Mouse (Mus musculus): Measurements from ENCODE around the gene Itga7. TPM values are rescaled to one million over a fixed set of nuclear protein-coding genes. Genes with fewer than 3 reads are reported as not detected.
"Not testable (repeated sequence)": the region's sequence is repeated elsewhere in the genome, so short reads cannot be mapped to it uniquely, and the experiment has no call there.

Itga7 gene
- total RNA-seq, 2 experiments from 2014 or later = 8.9 to 9.1 TPM

GRCm38 (mm10) chr10:128976395-128976794, 42.8 kb downstream of the Itga7 start:
- no peak for DNase-seq
- intact Hi-C loops (cut with DNase I) = loop anchor here (10.0 kb wide), 1 partner anchor 132 kb away; no protein-coding TSS in a partner anchor

GRCm38 (mm10) chr10:128977522-128978114, 44.0 kb downstream of the Itga7 start:
- intact Hi-C loops (cut with DNase I) = loop anchor here (10.0 kb wide), 1 partner anchor 133 kb away; no protein-coding TSS in a partner anchor

DNA sequence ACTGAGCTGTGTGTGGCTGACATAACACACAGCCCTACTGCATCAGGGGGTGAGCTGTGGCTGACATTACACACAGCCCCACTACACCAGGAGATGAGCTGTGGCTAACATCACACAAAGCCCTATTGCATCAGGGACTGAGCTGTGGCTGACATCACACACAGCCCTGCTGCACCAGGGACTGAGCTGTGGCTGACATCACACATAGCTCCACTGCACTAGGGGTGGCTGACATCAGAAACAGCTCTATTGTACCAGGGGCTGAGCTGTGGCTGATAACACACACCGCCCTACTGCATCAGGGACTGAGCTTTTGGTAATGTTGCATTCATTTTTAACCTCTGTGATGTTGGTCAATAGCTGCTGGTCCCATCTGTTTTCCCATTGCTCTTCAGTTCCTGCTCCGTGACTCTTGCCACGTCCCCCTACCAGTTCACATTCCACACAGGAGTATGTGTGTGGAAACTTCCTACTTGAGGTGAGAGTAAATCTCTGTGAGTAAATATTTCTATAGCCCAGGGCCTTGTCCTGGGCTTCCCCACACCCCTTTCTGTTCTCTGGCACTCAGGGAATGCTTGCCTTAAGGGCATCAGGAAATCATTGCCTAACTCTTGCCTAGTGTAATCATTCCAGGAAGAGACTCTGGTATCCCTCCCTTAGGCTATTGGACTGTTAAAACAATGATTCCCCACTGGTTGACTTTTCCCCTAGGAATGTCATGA, 47.2 kb downstream of the Itga7 start:
- DNase-seq = no peak
- intact Hi-C loops (cut with DNase I) = no loop called here

More at GRCm38 (mm10) chr10:128977522-128978114, 44.0 kb downstream of the Itga7 start:
- peak; percentile 66 for DNase-seq

DNA sequence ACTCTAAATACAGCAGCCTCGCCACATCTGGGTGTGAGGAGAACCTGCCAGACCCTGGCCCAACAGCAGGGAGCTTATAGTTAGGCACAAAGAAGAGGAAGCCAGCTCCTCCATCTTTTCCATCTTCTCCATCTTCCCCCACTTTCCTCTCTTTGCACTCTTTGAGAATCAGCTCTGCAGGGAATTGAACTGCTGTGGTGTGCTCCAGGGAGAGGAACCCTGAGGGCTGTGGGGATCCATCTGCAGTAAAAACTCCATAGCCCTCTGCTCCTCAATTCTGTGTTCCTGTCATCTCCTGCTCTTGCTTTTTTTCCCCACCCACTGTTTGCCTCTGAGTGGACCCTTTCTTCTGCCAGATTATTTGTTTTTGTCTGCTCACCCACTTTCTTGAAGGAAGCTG, 55.5 kb downstream of the Itga7 start, which contains the start of gene Olfr9:
TSS of gene Olfr9 (plus strand) at position 301 of the 400 bp plus-strand sequence.
- intact Hi-C loops (cut with DNase I); DNase-seq: not testable (repeated sequence)

GRCm38 (mm10) chr10:128990129-128990850, 56.7 kb downstream of the Itga7 start:
- DNase-seq; intact Hi-C loops (cut with DNase I): not testable (repeated sequence)

GRCm38 (mm10) chr10:128990994-128991393, 57.4 kb downstream of the Itga7 start:
- intact Hi-C loops (cut with DNase I) = no loop called here
- DNase-seq = no peak

GRCm38 (mm10) chr10:128995796-128996195, 62.2 kb downstream of the Itga7 start:
- no peak for DNase-seq
- intact Hi-C loops (cut with DNase I) = no loop called here

DNA sequence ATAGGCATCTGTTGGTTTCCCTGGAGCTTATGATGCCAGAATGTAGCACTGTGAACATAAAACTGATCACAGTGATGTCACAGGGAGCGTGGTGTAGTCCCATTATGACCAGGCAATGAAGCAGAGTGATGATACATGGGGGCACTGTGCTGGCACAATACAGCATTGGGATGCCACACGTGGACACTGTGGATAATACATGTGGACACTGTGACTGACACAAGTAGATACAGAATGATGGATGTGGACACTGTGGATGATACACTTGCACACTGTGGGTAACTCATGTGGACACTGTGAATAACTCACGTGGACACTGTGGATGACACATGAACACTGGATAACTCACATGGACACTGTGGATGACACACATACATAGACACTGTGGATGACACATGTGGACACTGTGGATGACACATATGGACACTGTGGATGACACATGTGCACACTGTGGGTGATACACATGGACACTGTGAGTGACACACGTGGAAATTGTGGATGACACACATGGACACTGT, 63.0 kb downstream of the Itga7 start:
- DNase-seq = no peak
- intact Hi-C loops (cut with DNase I) = no loop called here

GRCm38 (mm10) chr10:129004032-129004920, 70.7 kb downstream of the Itga7 start:
- intact Hi-C loops (cut with DNase I) = no loop called here

More at GRCm38 (mm10) chr10:129004032-129004920, 70.7 kb downstream of the Itga7 start:
- DNase-seq = no peak

Other genes with a start within 250 kb of the Itga7 start
- gene Rab5b, start 237.6 kb upstream of the Itga7 start, total RNA-seq (2021) = 100 to 1,000 TPM; 113 TPM
- gene Pmel, start 229.6 kb upstream of the Itga7 start, total RNA-seq (2021) = 1 to 10 TPM in 1 of 2 experiments, under 1 TPM in 1; 0.50 to 1.6 TPM
- gene Cdk2, start 228.8 kb upstream of the Itga7 start, total RNA-seq (2021) = 10 to 100 TPM in 1 of 2 experiments, 1 to 10 TPM in 1; 8.1 to 10.0 TPM
- 1 to 10 TPM; 7.5 to 7.7 TPM for gene Dgka, start 189.0 kb upstream of the Itga7 start, total RNA-seq (2021)
- 10 to 100 TPM; 37.5 TPM for gene Pym1, start 185.9 kb upstream of the Itga7 start, total RNA-seq (2021)
- 1 to 10 TPM in 1 of 2 experiments, under 1 TPM in 1; 0.74 to 1.3 TPM for gene Mmp19, start 142.9 kb upstream of the Itga7 start, total RNA-seq (2021)
- gene Dnajc14, start 129.8 kb upstream of the Itga7 start, total RNA-seq (2021) = 10 to 100 TPM; 59.3 to 63.3 TPM
- gene Tmem198b, start 129.4 kb upstream of the Itga7 start, total RNA-seq (2021) = 10 to 100 TPM; 14.1 to 14.2 TPM
- 10 to 100 TPM; 50.9 to 53.4 TPM for gene Sarnp, start 116.5 kb upstream of the Itga7 start, total RNA-seq (2021)
- gene Ormdl2, start 112.2 kb upstream of the Itga7 start, total RNA-seq (2021) = 1 to 10 TPM; 4.3 to 5.2 TPM
- 10 to 100 TPM; 18.8 to 20.1 TPM for gene Gdf11, start 42.1 kb upstream of the Itga7 start, total RNA-seq (2021)
- 10 to 100 TPM; 52.7 to 64.3 TPM for gene Cd63, start 32.8 kb upstream of the Itga7 start, total RNA-seq (2021)
- gene Rdh5, start 10.9 kb upstream of the Itga7 start, total RNA-seq (2021) = 1 to 10 TPM; 5.4 to 6.1 TPM
- 10 to 100 TPM; 90.7 to 91.9 TPM for gene Bloc1s1, start 9.8 kb upstream of the Itga7 start, total RNA-seq (2021)
- gene Mettl7b, start 27.2 kb downstream of the Itga7 start, total RNA-seq (2021) = not detected
- not detected for gene Olfr9, start 55.6 kb downstream of the Itga7 start, total RNA-seq (2021)
- gene Olfr763, start 77.0 kb downstream of the Itga7 start, total RNA-seq (2021) = not detected
- not detected for gene Olfr764-ps1, start 106.1 kb downstream of the Itga7 start, total RNA-seq (2021)
- gene Olfr765, start 116.2 kb downstream of the Itga7 start, total RNA-seq (2021) = not detected
- not detected for gene Olfr766-ps1, start 135.2 kb downstream of the Itga7 start, total RNA-seq (2021)
- under 1 TPM in 1 of 2 experiments, not detected in 1; 0.14 TPM for gene Olfr767, start 149.1 kb downstream of the Itga7 start, total RNA-seq (2021)
- gene Olfr768, start 165.6 kb downstream of the Itga7 start, total RNA-seq (2021) = not detected
- not detected for gene Olfr769, start 184.0 kb downstream of the Itga7 start, total RNA-seq (2021)
- gene Olfr770, start 205.2 kb downstream of the Itga7 start, total RNA-seq (2021) = not detected
- gene Olfr771, start 230.9 kb downstream of the Itga7 start, total RNA-seq (2021) = not detected
- gene Olfr772, start 244.1 kb downstream of the Itga7 start, total RNA-seq (2021) = not detected

Measured in left cerebral cortex, postnatal 4 days (tissue).